Mouse (Mus musculus): ENCODE measurements at regions not wholly inside any gene's neighbourhood (a gene's known extent, or its start where the extent isn't known, plus 50 kb on each side); places are given as distances from the start of the nearest gene placed in this dataset.

GRCm38 (mm10) chr5:103356500-103356899 lies 68.5 kb upstream of the Ptpn13 start:
- H3K27me3 ChIP-seq (ENCODE audit: control insufficient read depth, insufficient read depth, low read length) = no peaks in the 10 kb centered on the region
- 47% methylated on average over 6 of the region's 6 CpGs for WGBS (ENCODE audit: insufficient replicate concordance)
- no peaks in the 10 kb centered on the region for H3K9me3 ChIP-seq (ENCODE audit: control insufficient read depth, low read length)
- ATAC-seq (ENCODE audit: insufficient read depth) (no peak), DNase-seq (ENCODE audit: low read depth in 3 of 3, low spot score in 3 of 3) (no peak)
- TF ChIP-seq EP300 (IDR thresholded peaks at IDR 0.05; ENCODE audit: low read depth) = no peak
- TF ChIP-seq CTCF (IDR thresholded peaks at IDR 0.05; ENCODE audit: low read depth) = no peak
- H3K4me3 ChIP-seq (ENCODE audit: insufficient read depth in 1 of 2, low read depth in 2 of 2, low read length in 2 of 2) = no peak overlapping the region
- H3K9ac ChIP-seq (replicated peaks) = no peak overlapping the region
- H3K36me3 ChIP-seq (replicated peaks; ENCODE audit: control insufficient read depth, insufficient read depth, low read depth) = no peaks in the 10 kb centered on the region
- no peak overlapping the region for H3K4me2 ChIP-seq (ENCODE audit: low read depth)
- H3K4me1 ChIP-seq (replicated peaks; ENCODE audit: control insufficient read depth in 2 of 2, insufficient read depth in 2 of 2, low read length in 1 of 2) = 0 out of 4 replicates have a peak, but pooled peaks cover 0 to 4% of the 10 kb centered on the region in 2 experiments
- no peak overlapping the region for H3K27ac ChIP-seq

GRCm38 (mm10) chr5:103355372-103356300 lies 69.4 kb upstream of the Ptpn13 start:
- Histone ChIP-seq H3K4me2 (ENCODE audit: low read depth) (peak overlapping the region; percentile 16; the same call in 1 of the 2 replicates), H3K36me3 (replicated peaks; ENCODE audit: control insufficient read depth, insufficient read depth, low read depth) (no peaks in the 10 kb centered on the region), H3K9me3 (ENCODE audit: control insufficient read depth, low read length) (no peaks in the 10 kb centered on the region), H3K4me1 (replicated peaks; ENCODE audit: control insufficient read depth in 2 of 2, insufficient read depth in 2 of 2, low read length in 1 of 2) (0 out of 4 replicates have a peak, but pooled peaks cover 0 to 4% of the 10 kb centered on the region in 2 experiments), H3K9ac (replicated peaks) (no peak overlapping the region), H3K27ac (no peak overlapping the region), H3K4me3 (ENCODE audit: insufficient read depth in 1 of 2, low read depth in 2 of 2, low read length in 2 of 2) (no peak overlapping the region), H3K27me3 (ENCODE audit: control insufficient read depth, insufficient read depth, low read length) (no peaks in the 10 kb centered on the region)
- ATAC-seq (ENCODE audit: insufficient read depth) (no peak), DNase-seq (ENCODE audit: low read depth in 3 of 3, low spot score in 3 of 3) (peak in 2 of 3 experiments; percentile 7 to 16)
- WGBS (ENCODE audit: insufficient replicate concordance) = 30% methylated on average over 21 of the region's 21 CpGs
- no peak for TF ChIP-seq EP300 (IDR thresholded peaks at IDR 0.05; ENCODE audit: low read depth)
- TF ChIP-seq CTCF (IDR thresholded peaks at IDR 0.05; ENCODE audit: low read depth) = peak; percentile 66

- Histone ChIP-seq H3K27ac (no peak overlapping the region), H3K27me3 (ENCODE audit: control insufficient read depth, insufficient read depth, low read length) (no peaks in the 10 kb centered on the region), H3K4me1 (replicated peaks; ENCODE audit: control insufficient read depth in 2 of 2, insufficient read depth in 2 of 2, low read length in 1 of 2) (no peaks in the 10 kb centered on the region), H3K4me2 (ENCODE audit: low read depth) (no peak overlapping the region), H3K9me3 (ENCODE audit: control insufficient read depth, low read length) (no peaks in the 10 kb centered on the region), H3K36me3 (replicated peaks; ENCODE audit: control insufficient read depth, insufficient read depth, low read depth) (no peaks in the 10 kb centered on the region), H3K4me3 (ENCODE audit: insufficient read depth in 1 of 2, low read depth in 2 of 2, low read length in 2 of 2) (no peak overlapping the region), H3K9ac (replicated peaks) (no peak overlapping the region)
- peak; percentile 18; the same call in 1 of the 2 replicates for TF ChIP-seq CTCF (IDR thresholded peaks at IDR 0.05; ENCODE audit: low read depth)
- TF ChIP-seq EP300 (IDR thresholded peaks at IDR 0.05; ENCODE audit: low read depth) = no peak
- ATAC-seq (ENCODE audit: insufficient read depth) = no peak
- WGBS (ENCODE audit: insufficient replicate concordance) = 19% methylated on average over 2 of the region's 2 CpGs
- DNase-seq (ENCODE audit: low read depth in 3 of 3, low spot score in 3 of 3) = no peak
Measured at GRCm38 (mm10) chr5:103343869-103344268, 81.1 kb upstream of the Ptpn13 start.

- H3K4me1 ChIP-seq (replicated peaks; ENCODE audit: control insufficient read depth in 2 of 2, insufficient read depth in 2 of 2, low read length in 1 of 2) = no peaks in the 10 kb centered on the region; a peak in 1 of 4 replicates
- no peak overlapping the region for H3K4me3 ChIP-seq (ENCODE audit: insufficient read depth in 1 of 2, low read depth in 2 of 2, low read length in 2 of 2)
- ATAC-seq (ENCODE audit: insufficient read depth) (no peak), DNase-seq (ENCODE audit: low read depth in 3 of 3, low spot score in 3 of 3) (no peak)
- 54% methylated on average over 3 of the region's 3 CpGs for WGBS (ENCODE audit: insufficient replicate concordance)
- TF ChIP-seq EP300 (IDR thresholded peaks at IDR 0.05; ENCODE audit: low read depth) (no peak), CTCF (IDR thresholded peaks at IDR 0.05; ENCODE audit: low read depth) (no peak)
- H3K36me3 ChIP-seq (replicated peaks; ENCODE audit: control insufficient read depth, insufficient read depth, low read depth) = no peaks in the 10 kb centered on the region
- no peak overlapping the region for H3K4me2 ChIP-seq (ENCODE audit: low read depth)
- H3K27ac ChIP-seq = no peak overlapping the region
- H3K9ac ChIP-seq (replicated peaks) = no peak overlapping the region
- no peaks in the 10 kb centered on the region for H3K27me3 ChIP-seq (ENCODE audit: control insufficient read depth, insufficient read depth, low read length)
- H3K9me3 ChIP-seq (ENCODE audit: control insufficient read depth, low read length) = no peaks in the 10 kb centered on the region
Measured at GRCm38 (mm10) chr5:103341456-103341855, 83.5 kb upstream of the Ptpn13 start.

- Histone ChIP-seq H3K27me3 (ENCODE audit: control insufficient read depth, insufficient read depth, low read length) (no peaks in the 10 kb centered on the region), H3K4me3 (ENCODE audit: insufficient read depth in 1 of 2, low read depth in 2 of 2, low read length in 2 of 2) (no peak overlapping the region), H3K9ac (replicated peaks) (no peak overlapping the region), H3K36me3 (replicated peaks; ENCODE audit: control insufficient read depth, insufficient read depth, low read depth) (no peaks in the 10 kb centered on the region), H3K4me1 (replicated peaks; ENCODE audit: control insufficient read depth in 2 of 2, insufficient read depth in 2 of 2, low read length in 1 of 2) (no peaks in the 10 kb centered on the region; a peak in 1 of 4 replicates), H3K9me3 (ENCODE audit: control insufficient read depth, low read length) (no peaks in the 10 kb centered on the region), H3K27ac (no peak overlapping the region), H3K4me2 (ENCODE audit: low read depth) (no peak overlapping the region)
- ATAC-seq (ENCODE audit: insufficient read depth) = no peak
- no peak for TF ChIP-seq EP300 (IDR thresholded peaks at IDR 0.05; ENCODE audit: low read depth)
- 49% methylated on average over 9 of the region's 9 CpGs for WGBS (ENCODE audit: insufficient replicate concordance)
- DNase-seq (ENCODE audit: low read depth in 3 of 3, low spot score in 3 of 3) = no peak
Measured at GRCm38 (mm10) chr5:103340626-103341025, 84.4 kb upstream of the Ptpn13 start.
